Mouse (Mus musculus) brain, embryonic 14.5 days (tissue): ENCODE results near the gene Hoxa3.

Experiments used
- CTCF ChIP-seq: fragments of 200-500 bp; IDR thresholded peaks from 2 replicates; pipeline ENCODE4 v1.5.1; 2012; ENCODE audit warnings: inconsistent platforms, mild to moderate bottlenecking, moderate library complexity, borderline replicate concordance; ENCODE audit not compliant: insufficient read depth, insufficient read length; ENCODE audit errors: extremely low read depth
- POLR2A ChIP-seq: fragments of 200-500 bp; IDR thresholded peaks from 2 replicates; pipeline ENCODE4 v1.6.1; 2012; ENCODE audit warnings: mild to moderate bottlenecking, inconsistent platforms, borderline replicate concordance; ENCODE audit not compliant: poor library complexity, insufficient read depth, insufficient read length, severe bottlenecking; ENCODE audit errors: extremely low read depth

GRCm38 (mm10) chr6:52200073-52200750 lies 12.9 kb downstream of the Hoxa3 start:
- TF ChIP-seq CTCF (no peak), POLR2A (no peak)
